Mouse (Mus musculus) ovary, postnatal 36 days (tissue): ENCODE measurements at regions not wholly inside any gene's neighbourhood (a gene's known extent, or its start where the extent isn't known, plus 50 kb on each side); places are given as distances from the start of the nearest gene placed in this dataset.

ENCODE experiments used
- DNase-seq: peaks from one replicate; pipeline ENCODE4 v3.0.0; 2022; ENCODE audit warnings: low spot score, mixed read lengths

- DNase-seq, result no peak
These were observed 690.1 kb downstream of the Ttll7 start for GRCm38 (mm10) chr3:147542285-147542684.

GRCm38 (mm10) chr3:147537584-147537983, 685.4 kb downstream of the Ttll7 start:
- no peak for DNase-seq

- no peak for DNase-seq
These were observed 680.0 kb downstream of the Ttll7 start for GRCm38 (mm10) chr3:147532196-147532595.

GRCm38 (mm10) chr3:147531608-147532180, 679.5 kb downstream of the Ttll7 start:
- DNase-seq, result no peak
